Mouse (Mus musculus) lung, postnatal 4 days (tissue): ENCODE data around the gene Atat1.

Experiments
- DNase-seq, 2 experiments: peaks; one replicate each; pipeline ENCODE4 v3.0.0; 2021

The Atat1 gene

GRCm38 (mm10) chr17:35917143-35917462, 7.2 kb upstream of the Atat1 start:
- no peak for DNase-seq

GRCm38 (mm10) chr17:35916297-35917142, 6.6 kb upstream of the Atat1 start, which contains the start of the genes Mrps18b and Ppp1r10:
TSS of gene Mrps18b (minus strand) at chr17:35916389.
TSS of gene Ppp1r10 (plus strand) at chr17:35916434.
- DNase-seq, result peak; percentile 99 to 100

GRCm38 (mm10) chr17:35915538-35916296, 5.8 kb upstream of the Atat1 start:
- DNase-seq, result no peak

- DNase-seq, result no peak
Observed at GRCm38 (mm10) chr17:35914975-35915374, 5.1 kb upstream of the Atat1 start.

GRCm38 (mm10) chr17:35909186-35909918, 523 bp downstream of the Atat1 start:
- DNase-seq, result no peak

GRCm38 (mm10) chr17:35907609-35908008, 2.3 kb downstream of the Atat1 start:
- no peak for DNase-seq

GRCm38 (mm10) chr17:35905587-35905986, 4.3 kb downstream of the Atat1 start:
- DNase-seq, result no peak

- DNase-seq, result no peak
Observed at GRCm38 (mm10) chr17:35903992-35904355, 5.9 kb downstream of the Atat1 start.

GRCm38 (mm10) chr17:35903343-35903991, 6.4 kb downstream of the Atat1 start:
- peak; percentile 78 to 87 for DNase-seq

GRCm38 (mm10) chr17:35900636-35901035, 9.2 kb downstream of the Atat1 start:
- no peak for DNase-seq

GRCm38 (mm10) chr17:35897644-35898573, 12.0 kb downstream of the Atat1 start:
- no peak for DNase-seq

- DNase-seq, result peak; percentile 94 to 96
Observed at GRCm38 (mm10) chr17:35896781-35897643, 12.9 kb downstream of the Atat1 start, which contains the start of gene 2310061I04Rik. TSS of gene 2310061I04Rik (minus strand) at chr17:35897431.

- DNase-seq, result no peak
Observed at GRCm38 (mm10) chr17:35887725-35888124, 22.1 kb downstream of the Atat1 start.

- DNase-seq, result no peak
Observed at GRCm38 (mm10) chr17:35883777-35884176, 26.1 kb downstream of the Atat1 start.

GRCm38 (mm10) chr17:35882924-35883323, 27.0 kb downstream of the Atat1 start:
- no peak for DNase-seq

- DNase-seq, result peak; percentile 96
Observed at GRCm38 (mm10) chr17:35879245-35880057, 30.4 kb downstream of the Atat1 start, which contains the start of gene Dhx16. TSS of gene Dhx16 (plus strand) at chr17:35879819.

- no peak for DNase-seq
Observed at GRCm38 (mm10) chr17:35874721-35875120, 35.2 kb downstream of the Atat1 start.

- DNase-seq, result peak; percentile 90 to 93
Observed at GRCm38 (mm10) chr17:35873774-35874519, 35.9 kb downstream of the Atat1 start.
